Mouse (Mus musculus) midbrain, embryonic 15.5 days (tissue): ENCODE results near the gene Aig1. TPM values are rescaled to one million over a fixed set of nuclear protein-coding genes. Genes with fewer than 3 reads are reported as not detected.

Experiments
- ATAC-seq: fragments of 200-750 bp; cut with Nextera tagmentation; replicated peaks from 2 replicates; pipeline ENCODE4 v1.8.0; 2017; ENCODE audit warnings: moderate TSS enrichment
- H3K27ac ChIP-seq: fragments of 300-500 bp; sonication (generic); 2 replicates; pipeline ENCODE4 v1.5.1; 2015; ENCODE audit warnings: mild to moderate bottlenecking, inconsistent platforms
- H3K27me3 ChIP-seq: fragments of 300-500 bp; sonication (generic); replicated peaks from 2 replicates; pipeline ENCODE4 v1.6.1; 2015; ENCODE audit warnings: inconsistent platforms
- H3K36me3 ChIP-seq: fragments of 300-500 bp; sonication (generic); replicated peaks from 2 replicates; pipeline ENCODE4 v1.6.1; 2015; ENCODE audit warnings: inconsistent platforms
- H3K4me1 ChIP-seq: fragments of 300-500 bp; sonication (generic); 2 replicates; pipeline ENCODE4 v1.6.1; 2015; ENCODE audit warnings: inconsistent platforms
- H3K4me2 ChIP-seq: fragments of 300-500 bp; sonication (generic); 2 replicates; pipeline ENCODE4 v1.6.1; 2015; ENCODE audit warnings: inconsistent platforms, mild to moderate bottlenecking, moderate library complexity
- H3K4me3 ChIP-seq: fragments of 300-500 bp; sonication (generic); 2 replicates; pipeline ENCODE4 v1.5.1; 2015; ENCODE audit warnings: mild to moderate bottlenecking, inconsistent platforms
- H3K9ac ChIP-seq: fragments of 300-500 bp; sonication (generic); 2 replicates; pipeline ENCODE4 v1.6.1; 2015; ENCODE audit warnings: mild to moderate bottlenecking, inconsistent platforms
- H3K9me3 ChIP-seq: fragments of 300-500 bp; sonication (generic); 2 replicates; pipeline ENCODE4 v1.6.1; 2016; ENCODE audit warnings: inconsistent platforms
- WGBS: fragments of 180-500 bp; shearing (Covaris S2); methylation state at CpG from one replicate; pipeline ENCODE4 v1.1.7; 2015; ENCODE audit warnings: mixed read lengths; 5-methylcytosine and 5-hydroxymethylcytosine counted together
- polyA plus RNA-seq: library from polyadenylated mRNA; unstranded; fragments of >200 nt; fragmentation: Nextera tagmentation; extraction: Ambion mirVana; gene quantifications from 2 replicates; pipeline ENCODE4 v1.2.1, GENCODE M21; 2015

Aig1 gene
- polyA plus RNA-seq, 1 experiment from 2014 or later: 90.1 TPM

DNA sequence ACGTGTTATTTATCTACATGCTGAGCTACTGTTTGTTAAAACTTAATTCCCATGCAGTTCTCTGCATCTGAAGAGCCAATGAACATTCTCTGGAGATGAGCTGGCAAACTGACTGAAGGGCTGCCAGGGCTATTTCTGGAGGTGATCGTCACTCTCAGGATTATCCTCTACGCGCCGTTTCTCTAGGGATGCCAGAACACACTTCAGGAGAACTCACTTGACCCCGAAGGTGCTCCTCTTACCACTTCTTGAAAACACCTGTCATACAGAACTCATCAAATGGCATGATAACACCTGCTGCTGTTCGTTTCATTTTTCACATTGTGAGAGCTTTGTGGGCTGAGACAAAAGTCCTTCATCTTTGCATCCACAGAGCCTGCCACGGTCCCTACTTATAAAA is 25.9 kb downstream of the Aig1 start:
- Histone ChIP-seq H3K36me3 (no peaks in the 10 kb centered on the region), H3K4me2 (no peak overlapping the region), H3K4me3 (no peak overlapping the region), H3K27ac (no peak overlapping the region), H3K9me3 (no peaks in the 10 kb centered on the region), H3K27me3 (no peaks in the 10 kb centered on the region), H3K4me1 (no peaks in the 10 kb centered on the region), H3K9ac (no peak overlapping the region)
- WGBS: 79% methylated on average over 8 of the region's 8 CpGs
- ATAC-seq: no peak

DNA sequence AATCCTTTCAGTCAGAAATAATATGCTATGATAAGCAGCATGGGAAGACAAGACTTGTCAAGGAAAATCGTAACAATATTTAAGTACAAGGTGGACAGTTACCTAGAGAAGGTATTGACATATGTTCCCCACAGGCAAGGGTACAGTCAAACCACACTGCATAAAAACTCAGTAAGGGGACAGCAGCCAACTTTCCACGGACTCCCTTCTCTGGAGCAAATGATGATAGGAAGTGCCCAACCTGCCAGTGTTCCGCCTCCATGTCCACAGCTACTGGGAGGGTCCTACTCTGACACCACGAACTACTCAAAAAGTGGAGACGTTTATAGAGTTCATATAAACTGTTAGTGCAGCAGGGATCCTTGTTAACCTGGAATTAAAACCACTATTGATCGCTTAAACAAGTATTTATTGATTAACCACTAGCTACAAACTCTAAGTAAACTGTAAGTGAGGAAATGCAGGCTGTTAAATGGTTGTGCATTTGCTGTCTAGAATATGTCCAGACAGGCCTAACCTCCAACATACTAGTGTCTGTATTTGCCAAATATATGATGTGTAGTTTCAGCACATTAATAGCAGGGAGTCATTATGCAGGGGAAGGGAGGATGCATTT is 30.2 kb downstream of the Aig1 start:
- Histone ChIP-seq H3K4me3 (no peak overlapping the region), H3K27me3 (no peaks in the 10 kb centered on the region), H3K4me1 (no peaks in the 10 kb centered on the region), H3K4me2 (no peak overlapping the region), H3K9ac (no peak overlapping the region), H3K9me3 (no peaks in the 10 kb centered on the region), H3K27ac (no peak overlapping the region), H3K36me3 (no peaks in the 10 kb centered on the region)
- ATAC-seq: no peak
- 88% methylated on average over 6 of the region's 6 CpGs for WGBS

DNA sequence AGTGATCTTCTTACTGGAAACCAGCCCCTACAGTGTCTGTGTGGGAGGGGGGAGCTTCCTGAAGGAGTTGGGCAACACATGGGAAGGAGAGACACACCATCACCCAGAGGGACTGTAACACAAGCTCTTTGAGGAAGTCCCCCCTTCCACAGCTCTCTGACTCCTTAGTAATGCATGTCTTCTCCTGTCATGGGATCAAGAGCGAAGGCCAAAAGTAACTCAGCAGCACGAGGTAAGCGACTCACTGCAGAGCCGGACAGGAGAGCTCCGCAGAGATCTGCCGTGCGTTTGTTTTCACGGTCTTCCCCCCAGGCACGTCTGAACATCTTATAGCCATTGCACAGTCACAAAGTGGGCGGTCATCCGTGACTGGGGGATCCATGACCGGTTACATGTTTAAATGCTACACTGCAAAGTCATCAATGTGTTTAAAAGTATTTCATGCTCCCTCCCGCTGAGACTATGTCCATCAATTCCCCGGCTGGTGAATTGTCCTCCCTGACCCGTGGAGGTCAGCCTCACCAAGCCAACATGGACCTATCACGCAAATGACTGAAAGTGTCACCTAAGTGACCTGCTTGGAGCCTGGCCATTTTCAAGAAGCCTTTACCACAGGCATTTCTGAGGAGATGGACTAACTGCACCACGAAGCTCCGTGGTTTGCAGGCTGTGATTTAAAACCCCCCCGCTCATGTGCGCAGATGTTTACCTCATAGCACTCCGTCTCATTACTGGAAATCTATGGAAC is 30.9 kb downstream of the Aig1 start:
- WGBS: 64% methylated on average over 21 of the region's 21 CpGs
- no peaks in the 10 kb centered on the region for H3K27me3 ChIP-seq
- no peak for ATAC-seq
- H3K4me2 ChIP-seq: no peak overlapping the region
- H3K4me1 ChIP-seq: no peaks in the 10 kb centered on the region
- no peaks in the 10 kb centered on the region for H3K36me3 ChIP-seq
- no peaks in the 10 kb centered on the region for H3K9me3 ChIP-seq
- no peak overlapping the region for H3K4me3 ChIP-seq
- H3K27ac ChIP-seq: no peak overlapping the region
- no peak overlapping the region for H3K9ac ChIP-seq

DNA sequence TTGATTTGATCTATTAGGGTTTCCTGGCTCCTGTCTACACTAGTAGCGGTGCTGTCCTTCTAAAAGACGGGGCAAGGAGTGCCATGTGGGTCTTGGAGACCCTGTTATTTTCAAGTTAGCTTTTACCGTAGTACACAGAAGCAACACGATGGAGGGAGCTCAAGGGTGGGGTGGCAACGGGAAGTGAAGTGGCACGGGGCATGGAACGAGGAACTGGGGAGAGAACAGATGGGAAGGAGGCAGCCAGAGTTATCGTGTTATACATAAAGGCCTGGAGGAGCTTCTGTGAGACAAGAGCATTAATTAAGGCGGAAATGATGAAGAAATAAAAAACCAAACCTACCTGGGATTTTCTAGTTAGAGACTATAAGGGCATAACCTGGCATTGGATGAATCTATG is 31.8 kb downstream of the Aig1 start:
- Histone ChIP-seq H3K36me3 (no peaks in the 10 kb centered on the region), H3K4me3 (no peak overlapping the region), H3K27ac (no peak overlapping the region), H3K27me3 (no peaks in the 10 kb centered on the region), H3K4me2 (no peak overlapping the region), H3K9ac (no peak overlapping the region), H3K9me3 (no peaks in the 10 kb centered on the region), H3K4me1 (no peaks in the 10 kb centered on the region)
- no peak for ATAC-seq
- WGBS: 89% methylated on average over 9 of the region's 9 CpGs

DNA sequence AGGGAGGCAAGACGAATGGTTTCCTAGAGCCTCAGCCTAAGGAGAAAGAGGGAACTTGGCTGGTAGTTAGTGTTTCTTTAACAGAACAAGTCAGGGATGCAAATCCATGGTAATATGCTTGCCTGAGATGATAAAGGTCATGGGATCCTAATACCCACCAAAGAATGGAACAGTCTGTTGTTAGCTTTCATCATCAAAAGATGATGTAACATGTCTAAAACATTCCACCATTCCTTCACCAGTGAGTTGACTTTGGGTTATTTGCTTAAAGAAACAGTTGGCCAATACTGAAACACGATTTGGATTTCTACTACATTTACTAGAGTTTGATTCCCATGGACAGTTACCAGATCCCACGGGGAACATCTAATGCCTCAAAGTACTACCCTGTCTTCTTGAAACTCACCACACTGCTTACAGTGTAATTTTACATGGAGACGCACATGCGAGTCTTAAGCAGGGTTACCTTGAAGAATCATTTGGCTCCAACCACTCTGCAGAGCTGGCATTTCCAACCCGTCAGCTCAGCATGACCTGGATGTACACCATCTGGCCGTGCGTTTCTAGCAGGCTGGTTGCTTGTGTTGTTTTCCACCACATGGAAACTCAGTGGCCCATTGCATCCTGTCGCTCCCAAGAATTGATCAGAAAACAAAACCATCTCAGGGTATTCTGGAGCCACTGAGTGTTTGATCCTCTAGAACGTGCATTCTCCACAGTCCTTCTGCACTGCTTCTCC is 32.9 kb downstream of the Aig1 start:
- no peaks in the 10 kb centered on the region for H3K9me3 ChIP-seq

DNA sequence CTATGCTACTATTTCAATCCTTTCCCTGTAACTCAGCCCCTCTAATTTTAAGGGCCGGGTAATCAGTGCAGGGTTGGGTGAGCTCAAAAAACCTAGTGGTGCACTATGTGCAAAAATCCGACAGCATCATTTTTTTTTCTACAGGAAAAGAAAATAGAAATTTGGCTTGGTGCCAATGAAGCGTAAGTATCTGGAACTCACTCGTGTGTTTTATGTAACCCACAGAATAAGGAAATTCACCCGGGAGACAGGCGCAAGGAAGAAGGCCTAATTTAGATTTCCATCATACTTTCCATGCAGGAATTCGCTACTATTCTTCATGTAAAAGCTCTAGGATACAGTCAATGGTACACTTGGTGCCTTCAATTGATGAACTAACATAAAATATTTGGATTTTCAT is 34.7 kb downstream of the Aig1 start:
- WGBS: 75% methylated on average over 7 of the region's 7 CpGs
- Histone ChIP-seq H3K4me1 (no peaks in the 10 kb centered on the region), H3K27ac (no peak overlapping the region), H3K27me3 (no peaks in the 10 kb centered on the region), H3K36me3 (no peaks in the 10 kb centered on the region), H3K9ac (no peak overlapping the region), H3K4me3 (no peak overlapping the region), H3K4me2 (no peak overlapping the region), H3K9me3 (no peaks in the 10 kb centered on the region)
- no peak for ATAC-seq

More for the DNA sequence above, 32.9 kb downstream of the Aig1 start:
- 83% methylated on average over 10 of the region's 10 CpGs for WGBS
- Histone ChIP-seq H3K36me3 (no peaks in the 10 kb centered on the region), H3K9ac (no peak overlapping the region), H3K27me3 (no peaks in the 10 kb centered on the region), H3K4me3 (no peak overlapping the region), H3K4me1 (no peaks in the 10 kb centered on the region), H3K4me2 (no peak overlapping the region), H3K27ac (no peak overlapping the region)
- no peak for ATAC-seq

DNA sequence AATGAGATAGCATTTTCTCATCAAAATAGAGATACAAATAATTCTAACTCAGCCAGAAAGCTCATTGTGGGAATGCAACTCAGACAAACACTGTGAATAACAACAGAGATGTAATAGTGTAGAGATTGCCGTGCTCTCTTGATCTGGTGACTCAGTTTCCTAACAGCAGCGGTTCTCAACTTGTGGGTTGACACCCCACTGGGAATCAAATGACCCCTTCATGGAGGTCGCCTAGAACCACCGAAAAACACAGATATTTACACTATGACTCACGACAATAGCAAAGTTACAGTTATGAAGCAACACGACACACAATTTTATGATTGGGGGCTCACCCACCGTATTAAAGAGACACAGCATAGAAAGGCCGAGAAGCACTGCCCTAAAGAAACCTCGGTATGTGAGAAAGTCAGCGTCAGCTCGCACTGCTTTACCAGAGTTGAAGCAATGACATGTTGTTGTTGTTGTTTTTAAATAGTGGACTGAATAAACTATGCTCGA is 35.7 kb downstream of the Aig1 start:
- Histone ChIP-seq H3K4me1 (no peaks in the 10 kb centered on the region), H3K9me3 (no peaks in the 10 kb centered on the region), H3K36me3 (no peaks in the 10 kb centered on the region; the same call in 1 of the 2 replicates), H3K4me3 (no peak overlapping the region), H3K4me2 (no peak overlapping the region), H3K9ac (no peak overlapping the region), H3K27ac (no peak overlapping the region), H3K27me3 (no peaks in the 10 kb centered on the region)
- ATAC-seq: no peak
- WGBS: 90% methylated on average over 12 of the region's 12 CpGs

DNA sequence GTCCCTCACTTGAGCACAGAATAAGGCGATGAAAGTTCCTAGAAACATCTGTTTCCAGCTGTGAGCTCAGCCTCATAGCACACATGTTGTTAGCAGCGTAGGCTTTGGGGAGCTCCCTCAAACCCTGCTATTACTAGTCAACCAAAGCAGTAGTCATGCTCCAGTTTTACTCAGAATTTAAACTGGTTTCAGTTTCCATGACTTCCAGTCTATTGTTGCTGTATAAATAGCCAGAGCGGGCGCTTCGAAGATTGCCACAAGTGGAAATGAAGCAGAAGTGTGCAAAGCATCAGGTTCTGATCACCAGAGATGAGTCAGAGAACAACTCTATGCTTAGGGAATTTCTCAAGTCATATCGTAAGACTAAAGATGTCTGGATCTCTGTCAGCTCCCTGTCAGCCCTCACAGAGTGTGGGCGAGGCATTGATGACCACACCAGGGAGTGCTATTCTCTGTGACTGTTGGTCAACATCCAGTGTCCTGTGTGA is 36.2 kb downstream of the Aig1 start:
- ATAC-seq: no peak
- no peak overlapping the region for H3K4me2 ChIP-seq
- H3K27ac ChIP-seq: no peak overlapping the region
- no peaks in the 10 kb centered on the region for H3K4me1 ChIP-seq
- no peak overlapping the region for H3K4me3 ChIP-seq
- no peak overlapping the region for H3K9ac ChIP-seq
- H3K27me3 ChIP-seq: no peaks in the 10 kb centered on the region
- H3K36me3 ChIP-seq: peaks cover 4% of the 10 kb centered on the region; the same call in 1 of the 2 replicates
- 88% methylated on average over 7 of the region's 7 CpGs for WGBS
- H3K9me3 ChIP-seq: no peaks in the 10 kb centered on the region

DNA sequence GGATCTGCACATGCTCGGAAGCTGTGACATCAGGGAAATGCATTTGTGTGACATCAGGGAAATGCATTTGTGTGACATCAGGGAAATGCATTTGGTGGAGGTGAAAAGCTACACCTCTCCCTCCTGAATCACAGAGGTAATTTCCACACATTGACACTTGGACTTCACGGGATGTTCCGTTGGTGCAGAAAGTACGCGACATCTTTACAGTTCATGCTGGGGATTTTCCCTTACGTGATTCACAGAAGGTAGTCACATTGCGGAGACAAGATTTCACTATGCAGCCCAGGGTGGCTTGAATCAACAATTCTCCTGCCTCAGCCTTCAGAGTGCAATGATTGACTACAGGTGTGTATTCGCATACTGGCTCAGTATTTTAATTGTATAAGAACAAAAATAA is 41.6 kb downstream of the Aig1 start:
- Histone ChIP-seq H3K9me3 (no peaks in the 10 kb centered on the region), H3K4me2 (no peak overlapping the region), H3K9ac (no peak overlapping the region), H3K27ac (no peak overlapping the region), H3K4me3 (no peak overlapping the region), H3K27me3 (no peaks in the 10 kb centered on the region), H3K36me3 (peaks cover 4% of the 10 kb centered on the region; the same call in 1 of the 2 replicates), H3K4me1 (no peaks in the 10 kb centered on the region)
- no peak for ATAC-seq
- WGBS: 95% methylated on average over 8 of the region's 8 CpGs

DNA sequence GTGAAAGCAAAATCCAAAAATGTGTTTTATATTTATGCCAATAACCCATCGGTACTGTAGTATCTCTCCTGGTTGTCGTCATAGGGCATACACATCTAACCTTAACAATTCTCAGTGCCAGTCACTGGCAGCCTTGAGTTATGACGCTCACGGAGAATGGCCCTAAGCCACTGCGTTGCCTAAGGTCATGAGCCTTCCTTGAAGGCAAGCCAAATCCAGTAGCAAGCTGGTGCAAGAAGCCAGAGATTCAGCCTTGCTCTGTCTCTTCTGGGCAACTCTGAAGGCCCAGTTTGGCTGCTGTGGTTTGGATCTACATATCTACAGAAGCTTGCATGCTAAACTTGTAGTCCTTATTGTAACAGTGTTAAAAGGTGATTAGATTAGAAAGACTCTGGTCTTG is 55.2 kb downstream of the Aig1 start:
- Histone ChIP-seq H3K9ac (no peak overlapping the region), H3K27ac (no peak overlapping the region), H3K9me3 (no peaks in the 10 kb centered on the region), H3K36me3 (no peaks in the 10 kb centered on the region), H3K4me2 (no peak overlapping the region), H3K27me3 (no peaks in the 10 kb centered on the region), H3K4me3 (no peak overlapping the region), H3K4me1 (no peaks in the 10 kb centered on the region)
- ATAC-seq: no peak
- whole genome bisulfite sequencing: 98% methylated on average over 5 of the region's 5 CpGs

DNA sequence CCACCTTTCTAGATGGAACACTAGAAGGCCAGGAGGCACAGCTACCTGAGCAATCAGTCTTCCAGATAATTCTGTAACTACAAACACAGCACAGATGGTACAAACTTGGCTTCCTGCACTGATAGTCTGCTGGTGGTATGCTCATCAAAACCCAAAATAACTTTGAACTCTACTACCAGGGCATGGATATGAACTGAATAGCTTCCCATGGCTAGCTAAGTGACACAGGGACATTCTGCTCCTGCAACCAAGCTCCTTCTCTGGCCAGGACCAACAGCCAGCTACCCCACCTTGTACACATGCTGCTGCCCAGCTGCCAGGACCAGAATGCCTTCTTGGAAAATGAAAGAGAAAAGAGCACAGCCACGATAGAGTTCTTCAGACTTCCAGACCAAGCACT is 60.5 kb downstream of the Aig1 start:
- ATAC-seq: no peak

DNA sequence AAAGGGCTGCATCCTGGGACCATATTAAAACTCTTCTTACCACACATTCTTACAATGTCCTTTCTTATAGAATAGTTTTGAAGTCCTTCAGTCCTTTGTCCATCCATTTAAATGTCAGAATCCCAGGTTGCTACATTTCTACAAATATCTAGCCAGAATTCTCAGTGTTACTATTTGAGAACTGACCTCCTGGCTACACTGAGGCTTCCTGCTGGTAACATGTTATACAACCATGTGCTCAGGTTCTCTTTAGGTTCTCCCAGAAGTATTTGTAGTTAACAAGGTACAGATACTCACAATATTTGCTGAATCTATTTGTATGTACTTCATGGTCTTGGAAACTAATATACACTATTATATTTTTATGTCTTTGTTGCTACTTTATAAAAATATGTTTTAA is 62.0 kb downstream of the Aig1 start:
- Histone ChIP-seq H3K9ac (no peak overlapping the region), H3K27ac (no peak overlapping the region), H3K9me3 (no peaks in the 10 kb centered on the region), H3K4me1 (no peaks in the 10 kb centered on the region), H3K36me3 (no peaks in the 10 kb centered on the region), H3K4me3 (no peak overlapping the region), H3K4me2 (no peak overlapping the region), H3K27me3 (no peaks in the 10 kb centered on the region)
- ATAC-seq: no peak

More for the DNA sequence above, 60.5 kb downstream of the Aig1 start:
- no peaks in the 10 kb centered on the region for H3K9me3 ChIP-seq
- no peak overlapping the region for H3K4me3 ChIP-seq
- H3K4me1 ChIP-seq: no peaks in the 10 kb centered on the region
- H3K4me2 ChIP-seq: no peak overlapping the region
- WGBS: 86% methylated on average over 1 of the region's 1 CpGs
- H3K27ac ChIP-seq: no peak overlapping the region
- no peaks in the 10 kb centered on the region for H3K36me3 ChIP-seq
- H3K27me3 ChIP-seq: no peaks in the 10 kb centered on the region
- H3K9ac ChIP-seq: no peak overlapping the region
